Mouse (Mus musculus) cortical plate, adult 2 months (tissue): Measurements from ENCODE around the gene D630039A03Rik. TPM values are rescaled to one million over a fixed set of nuclear protein-coding genes. Genes with fewer than 3 reads are reported as not detected.
"Not testable (repeated sequence)": the region's sequence is repeated elsewhere in the genome, so short reads cannot be mapped to it uniquely, and the experiment has no call there.

ENCODE experiments used
- H3K27ac ChIP-seq: fragments of 200-500 bp; 2 replicates; pipeline ENCODE4 v1.5.1; 2012; ENCODE audit warnings: low read length, control low read depth, inconsistent platforms; ENCODE audit not compliant: insufficient read depth
- H3K4me1 ChIP-seq: fragments of 200-500 bp; 2 replicates; pipeline ENCODE4 v1.6.1; 2011; ENCODE audit warnings: low read length; ENCODE audit not compliant: control insufficient read depth, insufficient read depth
- H3K4me3 ChIP-seq: fragments of 200-500 bp; 2 replicates; pipeline ENCODE4 v1.5.1; 2011; ENCODE audit warnings: mild to moderate bottlenecking, low read length, control low read depth; ENCODE audit not compliant: insufficient read depth
- CTCF ChIP-seq: fragments of 200-500 bp; IDR thresholded peaks from 2 replicates; pipeline ENCODE4 v1.5.1; 2011; ENCODE audit warnings: mild to moderate bottlenecking, control low read depth, low read length; ENCODE audit not compliant: insufficient read depth; ENCODE audit errors: extremely low read depth
- POLR2A ChIP-seq: fragments of 200-500 bp; IDR thresholded peaks from 2 replicates; pipeline ENCODE4 v1.6.1; 2011; ENCODE audit warnings: mild to moderate bottlenecking, low read length, control low read depth; ENCODE audit not compliant: insufficient read depth; ENCODE audit errors: extremely low read depth
- polyA plus RNA-seq: library from polyadenylated mRNA; depleted of rRNA; stranded (reverse); fragments of >200 nt; gene quantifications from 2 replicates; pipeline ENCODE4 v1.2.3, GENCODE M21; 2012

D630039A03Rik gene
- polyA plus RNA-seq, 1 experiment, result 0.27 TPM

GRCm38 (mm10) chr4:57895140-57895539 is 21.0 kb downstream of the D630039A03Rik start:
- TF ChIP-seq CTCF, result no peak
- TF ChIP-seq POLR2A, result no peak
- H3K4me1 ChIP-seq, result no peaks in the 10 kb centered on the region
- no peak overlapping the region for H3K27ac ChIP-seq
- no peak overlapping the region for H3K4me3 ChIP-seq

GRCm38 (mm10) chr4:57892001-57892586 is 24.0 kb downstream of the D630039A03Rik start:
- TF ChIP-seq POLR2A (no peak), CTCF (no peak)
- no peaks in the 10 kb centered on the region for H3K4me1 ChIP-seq
- H3K27ac ChIP-seq, result no peak overlapping the region

DNA sequence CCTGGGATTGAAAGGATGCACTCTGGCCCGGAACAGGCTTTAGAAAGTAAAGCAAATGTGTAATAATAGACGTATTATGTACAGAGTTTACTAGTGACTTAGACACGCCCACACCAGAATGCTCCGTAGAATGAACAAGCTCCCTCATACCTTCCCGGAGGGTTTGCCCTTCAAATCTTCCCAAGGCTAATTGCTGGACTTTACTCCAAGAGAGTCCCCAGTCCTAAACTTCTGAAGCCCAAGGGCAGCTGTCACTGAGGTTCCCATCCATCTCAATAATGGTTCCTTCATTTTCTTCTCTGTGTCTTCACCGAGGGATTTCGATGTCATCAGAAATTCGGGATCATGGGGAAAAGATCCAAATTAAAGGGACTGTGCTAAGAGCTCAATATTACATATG is 26.3 kb downstream of the D630039A03Rik start:
- H3K4me3 ChIP-seq, result no peak overlapping the region
- TF ChIP-seq POLR2A (no peak), CTCF (no peak)
- no peak overlapping the region for H3K27ac ChIP-seq
- no peaks in the 10 kb centered on the region for H3K4me1 ChIP-seq

More at GRCm38 (mm10) chr4:57892001-57892586, 24.0 kb downstream of the D630039A03Rik start:
- no peak overlapping the region for H3K4me3 ChIP-seq

DNA sequence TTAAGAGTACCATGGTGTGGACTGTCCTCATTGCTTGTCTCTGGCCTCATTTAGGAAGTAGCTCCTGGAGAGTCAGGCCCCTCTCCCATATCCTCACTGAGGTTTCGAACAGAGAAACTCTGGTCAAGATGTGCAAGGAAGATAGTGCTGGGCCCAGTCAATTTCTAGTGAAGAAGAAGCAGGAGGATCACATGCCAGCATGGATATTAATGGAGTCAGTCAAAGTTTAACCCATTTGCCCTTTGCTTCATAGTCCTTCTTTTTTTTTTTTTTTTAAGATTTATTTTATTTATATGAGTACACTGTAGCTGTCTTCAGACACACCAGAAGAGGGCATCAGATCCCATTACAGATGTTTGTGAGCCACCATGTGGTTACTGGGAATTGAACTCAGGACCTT is 27.1 kb downstream of the D630039A03Rik start:
- not testable (repeated sequence) for H3K4me3 ChIP-seq, H3K27ac ChIP-seq, H3K4me1 ChIP-seq

GRCm38 (mm10) chr4:57888246-57888645 is 27.9 kb downstream of the D630039A03Rik start:
- Histone ChIP-seq H3K27ac (no peak overlapping the region), H3K4me3 (no peak overlapping the region), H3K4me1 (no peaks in the 10 kb centered on the region)
- TF ChIP-seq POLR2A, result no peak
- no peak for TF ChIP-seq CTCF

- TF ChIP-seq CTCF (no peak), POLR2A (no peak)
- Histone ChIP-seq H3K4me1 (no peaks in the 10 kb centered on the region), H3K27ac (no peak overlapping the region), H3K4me3 (no peak overlapping the region)
Observed at GRCm38 (mm10) chr4:57886888-57887230, 29.2 kb downstream of the D630039A03Rik start.

DNA sequence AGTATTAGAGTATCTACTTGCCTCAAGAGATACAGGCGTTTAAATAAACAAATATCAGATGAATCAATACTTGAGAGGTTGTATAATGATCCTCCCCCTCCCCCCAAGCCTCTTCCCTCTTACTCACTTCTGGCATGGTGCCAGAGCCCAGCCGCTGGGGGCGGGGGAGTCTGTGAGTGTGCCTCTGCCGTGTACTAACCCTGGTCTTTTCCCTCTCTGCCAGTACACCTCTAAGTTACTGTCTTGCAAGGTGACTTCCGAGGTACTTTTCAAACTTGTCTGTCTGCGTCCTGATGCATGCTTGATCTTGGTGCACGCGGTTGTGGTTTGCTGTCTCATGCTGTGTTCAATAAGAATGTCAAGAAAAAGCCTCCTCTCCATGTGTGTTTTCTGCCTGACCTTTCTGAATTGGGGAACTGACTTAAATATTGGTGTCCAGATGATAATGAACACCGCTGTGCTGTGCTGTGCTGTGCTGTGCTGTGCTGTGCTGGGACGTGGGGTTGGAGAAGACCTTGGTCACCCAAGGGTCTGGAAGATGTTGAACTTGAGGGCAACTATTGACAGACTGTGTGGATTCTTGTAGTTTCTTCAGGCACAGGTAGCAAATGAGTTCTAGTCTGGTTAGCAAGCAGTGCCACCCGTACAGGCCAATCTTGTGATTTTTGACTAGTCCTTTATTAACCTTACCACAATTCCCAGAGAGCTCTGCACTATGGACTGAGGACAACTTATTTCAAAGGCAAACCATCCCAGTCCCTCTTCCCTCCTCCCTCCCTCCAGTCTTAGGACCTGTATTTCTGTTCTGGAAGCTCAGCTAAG is 29.8 kb downstream of the D630039A03Rik start:
- TF ChIP-seq POLR2A (no peak), CTCF (no peak)
- H3K27ac ChIP-seq, result no peak overlapping the region
- H3K4me1 ChIP-seq, result no peaks in the 10 kb centered on the region
- no peak overlapping the region for H3K4me3 ChIP-seq

DNA sequence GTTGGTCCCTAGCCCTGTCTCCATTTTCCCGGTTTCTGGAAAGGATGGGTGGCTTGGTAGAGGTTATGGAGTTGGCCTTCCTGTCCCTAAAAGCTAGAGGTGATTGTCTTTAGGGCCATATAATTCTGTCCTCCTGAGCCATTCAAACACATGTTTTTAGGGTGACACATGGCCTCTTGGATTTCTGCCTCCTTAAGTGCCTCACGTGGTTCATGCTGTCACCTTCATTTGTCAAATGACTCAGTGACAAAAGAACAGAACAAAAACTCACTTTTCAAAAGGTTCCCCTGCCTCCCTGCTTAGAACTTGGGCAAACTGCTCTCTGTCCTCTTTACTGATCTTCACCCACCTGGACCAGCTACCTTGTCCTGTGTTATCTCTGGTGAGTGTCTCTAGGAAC is 30.9 kb downstream of the D630039A03Rik start:
- Histone ChIP-seq H3K4me1 (no peaks in the 10 kb centered on the region), H3K27ac (no peak overlapping the region), H3K4me3 (no peak overlapping the region)
- TF ChIP-seq POLR2A (no peak), CTCF (no peak)

DNA sequence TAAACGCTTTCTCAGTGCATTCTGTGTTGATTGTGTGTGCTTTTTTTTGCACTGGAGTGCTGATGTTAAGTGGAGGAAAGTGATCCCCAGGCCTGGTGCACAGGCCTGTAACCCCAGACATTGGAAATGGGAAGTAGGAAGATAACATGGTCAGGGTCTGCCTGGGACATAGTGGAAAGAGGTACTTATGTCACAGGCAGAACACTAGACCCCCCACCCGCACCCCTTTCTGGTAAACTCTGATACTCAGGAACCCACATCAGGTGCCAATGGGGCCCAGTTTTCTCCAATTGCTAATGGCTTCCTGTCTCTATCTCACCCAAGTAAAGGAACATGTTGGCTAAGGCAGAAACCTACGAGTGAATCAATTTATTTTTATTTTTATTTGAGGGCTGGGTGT is 31.6 kb downstream of the D630039A03Rik start:
- Histone ChIP-seq H3K4me1 (no peaks in the 10 kb centered on the region), H3K27ac (no peak overlapping the region), H3K4me3 (no peak overlapping the region)
- TF ChIP-seq CTCF, result no peak
- no peak for TF ChIP-seq POLR2A
